Mouse (Mus musculus): Measurements from ENCODE around the gene Gpr62.

- TF ChIP-seq CTCF (IDR thresholded peaks at IDR 0.05; ENCODE audit: low read depth) (no peak), EP300 (IDR thresholded peaks at IDR 0.05; ENCODE audit: low read depth) (no peak)
Measured at GRCm38 (mm10) chr9:106480541-106480940, 14.8 kb upstream of the Gpr62 start.
